Mouse (Mus musculus) right cerebral cortex, postnatal 14 days (tissue): Measurements from ENCODE around the gene Nsfl1c.
A peak's percentile ranks its signal among the peaks of the same experiment; 100 is the strongest.
"Not testable (repeated sequence)": the region's sequence is repeated elsewhere in the genome, so short reads cannot be mapped to it uniquely, and the experiment has no call there.

Experiments used
- DNase-seq: peaks from one replicate; pipeline ENCODE4 v3.0.0; 2022

Nsfl1c gene

DNA sequence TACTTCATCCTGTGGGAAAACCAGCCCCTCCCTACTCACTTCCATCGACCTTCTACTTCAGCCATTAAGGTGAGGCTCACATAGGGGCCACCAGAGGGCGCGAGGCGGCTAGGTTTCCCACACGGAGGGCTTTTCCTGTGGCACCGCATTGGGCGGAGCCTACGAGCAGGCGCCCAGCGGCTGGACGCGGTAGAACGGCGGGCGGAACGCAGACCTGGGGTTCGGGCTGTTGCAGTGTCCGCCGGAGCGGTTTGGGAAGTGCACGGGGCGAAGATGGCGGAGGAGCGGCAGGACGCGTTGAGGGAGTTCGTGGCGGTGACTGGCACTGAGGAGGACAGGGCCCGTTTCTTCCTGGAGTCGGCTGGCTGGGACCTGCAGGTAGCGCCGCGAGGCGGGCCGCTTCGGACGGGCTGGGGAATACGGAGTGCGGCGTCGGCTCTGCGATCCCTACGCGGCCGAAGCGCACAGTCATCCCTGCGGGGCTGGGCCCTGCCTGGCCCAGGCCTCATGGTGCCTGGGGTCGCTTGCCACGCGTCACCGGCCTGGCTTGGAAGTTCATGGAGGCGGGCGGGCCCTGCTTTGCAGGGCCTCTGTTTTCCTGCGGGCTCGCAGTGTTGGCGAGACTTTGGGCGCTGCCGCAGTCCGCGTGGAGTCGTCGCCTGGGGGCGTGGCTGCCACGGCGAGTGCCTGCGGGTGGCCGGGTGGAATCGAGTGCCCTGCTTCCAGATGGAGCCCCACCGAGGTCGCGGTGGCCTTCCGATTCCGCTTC, at the start of gene Nsfl1c:
Gene Nsfl1c (plus strand): TSS at position 148 of the 769 bp plus-strand sequence.
- DNase-seq: peak; percentile 98

DNA sequence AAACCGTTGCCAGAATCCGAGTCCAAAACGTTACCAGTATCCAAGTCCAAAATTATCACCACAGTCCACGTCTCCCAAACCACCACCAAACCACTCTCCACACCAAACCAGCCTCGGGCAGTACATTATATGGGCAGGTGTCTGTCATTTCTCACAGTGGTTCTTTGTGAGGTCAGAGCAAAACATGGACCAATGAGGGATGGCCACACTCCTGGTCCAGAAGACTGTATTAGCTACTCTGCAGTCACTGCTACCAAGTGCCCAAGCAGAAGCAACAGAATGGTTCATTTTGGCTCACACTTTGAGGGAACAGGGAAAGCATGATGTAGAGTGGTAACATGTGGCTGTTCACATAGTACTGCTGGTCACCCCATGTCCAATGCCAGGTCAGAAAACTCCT, 17.9 kb upstream of the Nsfl1c start, which contains the start of gene 4921509C19Rik:
Gene 4921509C19Rik (minus strand): TSS at position 101 of the 400 bp plus-strand sequence.
- not testable (repeated sequence) for DNase-seq

DNA sequence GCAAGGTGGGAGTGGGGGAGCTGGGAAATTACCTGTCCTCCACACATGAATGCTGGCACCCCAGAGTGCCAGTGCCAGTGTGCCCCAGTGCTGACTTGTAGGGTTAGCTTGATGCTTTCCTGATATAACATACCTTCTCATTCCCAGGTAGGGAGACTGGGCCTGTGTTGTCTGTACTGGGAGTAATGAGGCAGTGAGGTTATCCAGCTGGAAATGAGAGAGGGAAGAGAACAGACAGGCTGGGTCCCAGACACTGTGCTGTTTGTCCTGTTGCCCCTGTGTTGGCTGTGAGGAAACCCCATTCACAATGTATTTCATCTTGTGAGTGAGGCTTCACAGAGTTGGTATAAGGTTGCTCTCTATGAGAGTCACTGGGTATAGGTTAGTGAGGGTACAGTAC, 7.5 kb upstream of the Nsfl1c start:
- DNase-seq: no peak

DNA sequence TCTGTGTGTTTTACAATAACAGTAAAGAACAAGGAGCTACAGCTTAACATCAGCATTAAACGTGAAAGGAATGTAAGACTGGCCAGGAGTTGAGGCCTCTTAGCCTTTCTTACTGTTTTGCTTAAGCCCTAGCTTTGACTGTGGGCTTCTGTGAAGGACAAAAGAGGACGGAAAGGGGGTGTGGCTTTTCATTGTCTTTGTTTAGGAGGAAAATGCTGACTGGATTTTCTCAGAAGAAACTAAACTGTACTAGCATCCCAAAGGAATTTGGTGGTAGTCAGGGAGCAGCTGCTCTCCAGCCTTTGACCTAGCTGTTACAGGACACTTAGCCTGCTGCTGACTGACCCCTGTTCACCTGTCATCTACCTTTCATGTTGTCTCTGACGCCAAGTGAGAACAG, 4.4 kb downstream of the Nsfl1c start:
- DNase-seq: no peak

DNA sequence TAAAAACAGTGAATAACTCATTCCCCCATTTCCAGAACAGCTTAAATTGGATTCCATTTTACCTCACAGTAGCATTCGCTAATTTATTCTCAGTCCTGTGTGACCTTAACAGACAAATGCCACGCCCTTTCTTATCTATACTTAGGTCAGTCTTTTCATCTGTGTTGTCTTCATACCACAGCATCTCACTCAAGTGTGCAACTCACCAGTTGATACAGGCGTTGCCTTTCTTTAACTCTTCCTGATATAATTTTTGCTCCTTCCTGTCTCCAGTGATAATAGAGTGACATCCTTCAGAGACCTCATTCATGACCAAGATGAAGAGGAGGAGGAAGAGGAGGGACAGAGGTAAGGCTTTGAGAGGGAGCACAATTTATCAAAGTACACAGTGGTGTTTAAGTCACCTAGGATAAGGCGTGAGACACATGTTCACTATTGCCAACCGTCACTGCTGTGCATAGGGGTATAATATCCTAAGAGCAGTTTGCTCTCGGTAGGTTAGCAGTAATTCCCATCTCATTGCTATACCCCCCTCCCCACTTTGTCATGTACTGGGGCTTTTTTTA, 6.5 kb downstream of the Nsfl1c start:
- DNase-seq: no peak

DNA sequence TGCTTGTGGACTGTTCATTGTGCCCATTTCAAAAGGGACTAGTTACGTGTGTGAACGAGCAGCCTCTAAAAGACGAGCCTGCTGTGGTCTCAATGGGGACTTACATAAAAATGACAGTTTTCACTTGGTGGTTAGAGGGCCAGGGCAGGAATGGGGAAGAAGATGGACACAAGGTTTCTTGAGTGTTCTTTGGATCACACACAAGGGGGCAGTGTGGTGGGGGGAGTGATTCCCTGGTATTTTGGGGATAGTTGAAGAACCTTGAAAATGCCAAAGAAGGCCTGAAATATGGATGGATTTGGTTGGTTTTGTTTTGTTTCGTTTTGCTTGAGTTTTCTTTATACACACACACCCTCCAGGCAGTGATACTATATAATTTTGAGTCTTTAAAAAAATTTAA, 10.2 kb downstream of the Nsfl1c start:
- DNase-seq: no peak

DNA sequence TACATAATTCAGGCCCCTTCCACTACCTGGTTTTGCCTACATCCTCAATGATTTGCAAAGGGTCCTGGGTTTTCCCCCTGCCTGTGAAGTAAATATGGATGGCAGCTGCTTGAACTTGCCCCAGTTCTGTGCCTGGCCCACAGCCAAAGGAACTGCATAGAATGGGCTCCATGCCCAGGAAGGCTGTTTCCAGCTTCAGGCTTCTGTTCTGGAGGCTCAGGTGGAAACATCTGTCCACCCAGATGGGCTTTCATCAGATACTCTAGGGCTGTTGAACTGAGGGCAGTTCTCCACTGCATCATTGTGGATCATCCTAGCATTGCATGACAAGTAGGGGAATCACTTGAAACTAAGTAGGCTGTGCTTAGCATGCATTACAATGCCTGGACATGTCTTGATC, 18.2 kb downstream of the Nsfl1c start:
- peak; percentile 77 for DNase-seq

DNA sequence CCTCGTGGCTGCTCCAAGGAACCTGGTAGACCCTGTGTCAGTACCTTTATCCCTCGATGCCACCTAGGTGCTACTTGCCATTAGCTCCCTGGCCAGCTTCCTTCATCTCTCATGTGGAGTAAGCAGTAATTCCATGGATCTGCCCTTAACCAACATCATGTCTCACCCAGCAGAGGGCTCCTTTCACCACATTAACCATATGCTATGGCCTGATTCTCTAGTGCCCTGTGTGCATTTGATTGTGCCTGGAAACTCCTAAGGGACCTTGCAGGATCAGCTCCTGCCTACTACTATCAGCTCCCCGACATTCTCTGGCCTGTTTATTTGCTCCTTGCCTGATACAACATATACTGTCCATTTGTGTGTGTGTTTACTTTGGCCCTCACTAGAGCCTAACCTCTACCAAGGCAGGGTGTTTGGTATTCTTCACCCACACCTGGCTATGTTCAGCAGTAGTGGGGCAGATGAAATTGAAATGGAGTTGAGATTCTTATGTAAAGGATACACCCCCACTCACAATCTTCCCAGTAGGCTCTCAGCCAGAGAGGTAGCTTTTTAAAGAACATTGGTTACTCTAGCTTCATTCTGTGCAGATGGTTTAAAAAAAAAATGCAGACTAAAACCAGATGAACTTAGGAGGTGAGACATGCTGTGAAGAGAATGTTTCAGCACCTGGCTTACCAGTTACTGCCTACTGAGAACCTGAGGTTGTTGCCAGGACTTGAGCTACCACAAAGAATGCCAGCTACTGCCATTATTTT, 19.7 kb downstream of the Nsfl1c start:
- no peak for DNase-seq

DNA sequence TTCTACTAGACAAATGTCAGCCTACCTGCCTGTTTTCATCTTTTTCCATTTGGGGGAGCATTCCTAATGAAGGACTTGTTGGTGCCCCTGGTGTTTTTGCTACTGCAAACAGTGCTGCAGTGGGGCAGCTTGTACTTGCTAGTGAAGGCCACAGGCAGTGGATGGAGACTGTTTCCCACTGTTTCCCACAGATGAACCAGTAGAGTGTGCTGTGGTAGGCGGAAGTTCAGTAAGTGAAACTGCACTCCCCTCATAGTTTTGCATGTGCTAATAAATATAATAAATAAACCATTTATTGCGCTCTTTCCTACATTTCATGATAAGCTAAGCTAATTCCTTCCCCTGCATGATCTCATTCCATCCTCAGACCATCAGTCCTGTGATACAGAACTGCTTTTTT, 25.0 kb downstream of the Nsfl1c start:
- DNase-seq: no peak

DNA sequence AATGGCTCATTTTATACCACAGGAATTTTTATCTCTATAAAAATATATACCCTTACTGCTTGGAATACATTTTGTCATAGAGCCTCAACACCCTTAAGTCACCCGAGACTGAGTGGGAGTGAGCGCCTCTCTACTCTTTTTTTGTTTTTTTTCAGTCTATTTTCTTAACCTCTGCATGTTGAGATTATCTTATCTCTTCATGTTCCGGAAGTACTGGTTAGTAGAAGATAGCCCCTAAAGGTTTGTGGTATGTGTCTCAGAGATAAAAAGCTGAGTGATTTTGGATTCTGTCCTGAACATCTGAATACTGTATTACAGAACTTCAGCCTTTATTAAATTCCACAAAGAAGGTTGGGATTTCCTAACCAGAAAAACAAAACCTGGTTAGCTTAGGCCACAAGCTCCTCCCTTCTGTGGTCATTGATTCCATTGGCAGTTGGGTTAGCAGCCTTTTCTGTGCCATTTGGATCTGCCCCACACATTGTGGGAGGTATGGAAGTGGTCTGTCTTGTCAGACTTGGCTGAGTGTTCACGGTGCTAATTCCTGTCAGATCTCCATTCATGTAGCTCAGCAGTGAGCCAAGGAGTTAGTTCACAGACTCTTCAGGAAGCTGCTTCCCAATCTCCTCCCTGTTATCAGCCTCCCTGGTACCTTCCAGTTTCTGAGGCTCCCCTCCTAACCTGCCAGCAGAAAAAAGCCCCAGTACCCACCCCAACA, 30.5 kb downstream of the Nsfl1c start:
- no peak for DNase-seq

DNA sequence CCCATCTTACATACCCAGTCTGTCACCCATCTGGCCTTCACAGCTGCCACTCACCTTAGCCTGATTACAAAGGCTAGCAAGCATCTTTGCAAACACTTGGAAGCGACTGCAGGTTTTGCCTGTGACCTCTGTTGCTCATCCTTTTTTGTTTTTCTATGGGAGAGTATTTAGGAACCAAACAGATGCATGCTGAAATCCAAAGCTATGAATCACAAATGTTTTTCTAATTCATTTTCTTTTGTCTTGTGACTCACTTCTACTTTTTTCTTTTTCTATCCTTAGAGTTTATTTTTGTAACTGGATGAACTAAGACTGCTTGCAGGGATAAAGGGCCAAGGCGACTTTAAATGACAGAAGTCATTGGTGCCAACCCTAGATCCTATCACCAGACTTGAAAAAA, 31.5 kb downstream of the Nsfl1c start:
- no peak for DNase-seq

DNA sequence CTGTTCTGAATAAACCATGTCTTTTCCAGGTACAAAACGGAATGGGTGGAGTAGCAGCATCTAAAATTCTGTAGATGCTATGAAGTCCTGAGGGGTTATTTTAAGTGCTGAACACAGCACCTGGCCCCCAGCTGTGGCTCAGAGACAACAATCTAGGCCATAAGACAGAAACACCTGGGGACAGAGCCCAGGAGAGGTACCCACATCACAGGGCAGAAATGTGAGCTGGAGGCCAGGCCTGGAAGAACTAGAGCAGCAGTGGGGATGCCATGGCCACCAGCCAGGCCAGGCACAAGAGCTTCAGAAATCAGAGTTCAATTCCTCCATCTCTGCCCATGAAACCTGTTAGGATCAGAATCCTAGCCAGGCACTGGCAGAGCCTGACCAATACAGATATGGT, 34.1 kb downstream of the Nsfl1c start:
- DNase-seq: no peak

DNA sequence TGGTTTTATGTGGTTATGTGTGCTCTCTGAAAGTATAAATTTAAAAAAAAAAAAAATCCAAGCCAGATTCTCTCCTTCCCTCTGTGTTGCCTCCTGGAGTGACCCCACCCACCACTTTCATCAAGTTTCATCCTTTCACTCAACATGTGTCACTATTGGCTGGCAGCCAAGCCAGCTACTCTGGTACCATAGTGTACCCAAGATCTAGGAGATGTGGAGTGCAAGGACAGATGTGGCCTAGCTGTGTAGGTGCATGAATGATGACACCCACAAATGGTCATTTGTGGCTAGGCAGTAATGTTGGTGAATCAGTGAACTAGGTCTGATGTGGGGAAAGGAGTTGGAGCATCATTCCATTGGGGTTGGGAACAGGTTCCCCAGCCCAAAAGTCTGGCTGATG, 35.2 kb downstream of the Nsfl1c start:
- DNase-seq: no peak

DNA sequence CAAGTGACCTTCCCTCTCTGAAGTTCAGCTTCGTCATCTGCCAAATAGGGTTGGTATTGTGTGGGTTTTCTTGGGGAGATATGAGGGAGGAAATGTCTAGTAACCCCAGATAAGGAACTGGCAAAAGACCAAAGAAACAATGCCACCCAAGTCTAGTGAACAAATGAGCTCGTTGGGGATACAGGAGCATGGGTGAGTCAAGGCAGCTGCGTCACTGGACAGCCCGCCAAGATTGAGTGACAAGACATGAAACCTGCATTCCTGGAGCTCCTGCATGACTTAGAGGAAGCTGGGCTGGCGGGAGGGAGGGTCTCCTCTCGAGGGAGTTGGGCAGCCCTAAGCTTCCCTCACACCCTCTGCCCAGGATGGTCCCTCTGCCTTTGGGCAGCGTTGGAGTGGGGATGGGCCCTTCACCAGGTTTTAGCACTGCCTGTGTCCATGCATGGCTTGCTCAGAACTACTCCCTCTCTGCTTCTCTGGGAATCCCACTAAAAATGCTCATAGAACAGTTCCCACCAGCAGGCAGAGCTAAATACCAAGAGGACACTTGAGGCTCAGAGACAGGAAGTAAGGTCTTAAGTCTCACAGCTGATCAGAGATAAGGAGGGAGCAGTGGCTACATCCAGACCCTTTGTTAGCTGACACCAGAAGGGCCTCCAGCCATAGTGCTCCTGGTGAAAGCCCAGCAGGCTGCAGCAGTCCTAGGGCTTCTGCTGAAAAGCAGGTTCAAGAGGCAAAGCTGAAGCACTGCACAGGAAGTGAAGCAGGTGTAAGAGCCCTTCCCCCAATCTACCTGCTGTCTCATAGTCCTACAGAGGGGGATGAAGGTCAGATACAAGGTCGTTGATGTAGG, 36.6 kb downstream of the Nsfl1c start:
- DNase-seq: no peak

DNA sequence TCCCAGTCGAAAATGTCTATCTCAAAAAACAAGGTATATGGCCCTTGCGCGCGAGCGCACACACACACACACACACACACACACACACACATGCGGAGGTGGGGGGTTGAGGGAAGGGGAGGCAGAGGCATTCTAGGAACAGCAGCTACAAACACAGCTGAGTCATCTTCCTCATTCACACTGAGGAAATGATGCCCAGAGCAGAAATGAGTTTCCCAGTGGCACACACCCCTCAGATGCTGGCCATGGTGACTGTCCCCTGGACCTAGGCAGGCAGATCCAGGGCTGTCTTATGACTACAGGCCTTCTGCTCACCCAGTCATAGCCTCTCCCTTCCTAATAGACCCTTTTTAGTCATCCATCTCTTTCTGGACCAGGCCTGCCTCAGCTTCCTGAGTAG, 39.6 kb downstream of the Nsfl1c start:
- DNase-seq: no peak

DNA sequence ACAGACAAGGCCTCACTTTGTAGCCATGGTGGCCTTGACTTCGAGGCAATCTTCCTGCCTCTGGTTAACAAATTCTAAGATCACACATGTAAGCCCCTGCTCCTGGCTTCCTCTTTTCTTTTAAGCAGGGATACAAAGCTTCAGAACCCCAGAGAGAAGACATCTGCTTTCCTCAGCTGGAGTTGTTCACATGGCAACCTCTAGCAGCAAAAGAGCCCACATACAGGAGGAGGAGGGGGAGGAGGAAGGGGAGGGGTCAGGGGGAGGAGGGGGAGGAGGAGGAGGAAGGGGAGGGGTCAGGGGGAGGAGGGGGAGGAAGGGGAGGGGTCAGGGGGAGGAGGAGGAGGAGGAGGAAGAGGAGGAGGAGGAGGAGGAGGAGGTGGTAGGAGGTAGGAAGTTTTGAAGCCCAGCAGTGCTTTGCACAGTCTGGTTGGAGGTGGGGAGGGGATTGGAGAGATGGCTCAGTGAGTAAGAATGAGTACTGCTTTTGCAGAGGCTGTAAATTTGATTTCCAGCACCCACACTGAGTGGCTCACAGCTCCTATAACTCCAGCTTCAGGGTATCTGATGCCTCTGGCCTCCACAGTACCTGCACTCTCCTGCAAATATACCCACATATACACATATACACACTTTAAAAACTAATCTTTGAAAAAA, 42.1 kb downstream of the Nsfl1c start:
- DNase-seq: no peak

DNA sequence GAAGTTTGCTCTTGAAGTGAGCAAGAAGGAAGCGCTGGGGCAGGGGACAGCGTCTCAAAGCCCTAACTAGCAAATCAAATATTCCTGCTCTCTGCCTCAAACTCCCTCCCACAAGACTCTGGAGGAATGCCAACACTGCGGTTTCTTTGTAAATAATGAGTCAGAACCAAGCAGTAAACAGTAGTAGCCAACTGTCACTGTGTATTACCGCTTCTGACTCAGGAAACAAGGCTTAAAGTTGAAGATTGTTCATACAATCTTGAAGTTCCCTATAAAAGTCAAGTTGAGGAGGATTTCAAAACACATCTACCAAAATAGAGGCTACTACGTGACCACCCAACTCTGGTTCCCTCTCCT, 42.6 kb downstream of the Nsfl1c start:
- peak; percentile 51 for DNase-seq

DNA sequence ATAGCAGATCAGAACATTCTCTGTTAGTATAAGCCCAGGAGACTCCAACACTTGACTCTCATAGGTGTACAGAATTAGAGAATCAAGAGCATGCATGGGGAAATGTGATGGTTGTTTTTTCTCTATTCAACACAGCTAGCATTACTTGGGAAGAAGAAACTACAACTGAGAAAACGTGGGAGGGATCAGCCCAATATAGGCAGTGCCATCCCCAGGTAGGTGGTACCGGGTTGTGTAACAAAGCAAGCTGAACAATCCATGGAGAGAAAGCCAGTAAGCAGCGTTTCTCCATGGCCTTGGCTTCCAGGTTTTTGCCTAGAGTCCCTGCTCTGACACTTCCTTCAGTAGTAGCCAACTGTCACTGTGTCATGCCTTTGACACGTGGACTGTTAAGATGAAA, 44.7 kb downstream of the Nsfl1c start:
- DNase-seq: no peak

DNA sequence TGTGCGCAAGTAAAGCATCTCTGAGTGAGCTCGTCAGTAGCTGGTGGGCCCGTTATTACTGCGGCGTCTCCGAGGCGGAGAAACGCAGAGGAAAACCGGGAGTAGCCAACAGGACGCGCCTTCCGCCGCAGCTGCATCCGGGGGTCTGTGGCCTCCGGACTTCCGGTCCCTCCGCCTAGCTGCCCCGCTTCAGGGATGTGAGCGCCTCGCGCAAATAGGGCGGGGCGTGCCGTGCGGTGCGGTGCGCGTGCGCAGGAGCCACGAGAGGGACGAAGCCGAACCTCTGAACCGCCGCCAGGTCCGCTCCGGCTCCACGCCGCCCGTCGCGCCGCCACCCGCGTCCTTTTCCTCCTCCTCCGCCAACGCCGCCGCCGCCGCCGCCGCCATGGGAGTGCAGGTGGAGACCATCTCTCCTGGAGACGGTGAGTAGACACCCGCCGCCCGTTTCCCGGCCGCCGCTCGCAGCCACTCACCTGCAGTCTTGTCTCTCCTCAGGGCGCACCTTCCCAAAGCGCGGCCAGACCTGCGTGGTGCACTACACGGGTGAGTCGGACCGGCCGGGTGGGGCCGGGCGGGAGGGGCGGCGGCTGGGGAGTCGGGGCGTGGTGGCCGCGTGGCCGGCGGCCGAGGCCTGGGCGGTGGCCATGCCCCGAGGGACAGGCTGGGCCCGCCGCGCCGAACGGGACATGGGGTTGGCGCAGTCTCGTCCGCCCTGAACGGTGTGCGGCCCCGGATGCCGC, 48.5 kb downstream of the Nsfl1c start, which contains the start of gene Fkbp1a:
Gene Fkbp1a (plus strand): TSS at position 161 of the 740 bp plus-strand sequence.
- peak; percentile 98 for DNase-seq

DNA sequence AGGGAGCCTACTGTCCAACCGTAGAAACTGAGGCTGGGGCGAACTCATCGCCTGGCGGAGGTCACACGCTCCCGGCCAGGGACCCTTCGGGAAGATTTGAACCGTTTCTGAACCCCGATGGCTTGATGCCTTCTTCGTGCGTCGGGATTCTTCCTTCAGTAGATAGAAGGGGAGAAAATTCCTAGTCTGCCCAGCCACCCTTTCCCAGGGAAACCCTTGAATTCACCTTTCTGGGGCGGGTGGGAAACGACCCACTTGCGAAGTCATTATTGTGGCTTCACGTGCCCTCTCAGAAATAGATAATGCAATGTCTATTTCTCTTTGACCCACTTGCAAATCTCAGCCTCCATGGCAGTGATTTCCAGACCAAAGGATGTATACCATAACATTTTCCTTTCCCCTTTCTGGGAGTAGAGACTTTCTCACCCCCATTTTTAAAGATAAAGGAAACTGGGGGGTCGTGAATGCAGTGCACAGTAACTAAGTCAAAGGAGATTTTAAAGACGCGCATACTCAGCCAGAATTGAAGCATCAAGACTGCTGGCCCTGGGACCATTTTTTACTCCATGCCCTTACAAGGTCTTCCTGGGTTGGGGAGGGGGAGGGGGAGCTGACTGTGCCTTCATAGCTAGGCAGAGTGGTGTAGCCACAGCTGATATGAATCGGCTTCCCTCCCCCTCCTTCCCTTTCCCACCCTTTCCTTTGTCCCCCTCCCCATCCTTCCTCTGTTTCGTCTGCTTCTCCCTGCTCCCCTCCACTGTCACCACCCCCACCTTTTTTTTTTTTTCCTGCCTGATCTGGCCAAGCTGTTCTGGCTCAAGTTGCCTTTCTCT, 49.3 kb downstream of the Nsfl1c start:
- DNase-seq: peak; percentile 63
